Mouse (Mus musculus): ENCODE measurements at regions not wholly inside any gene's neighbourhood (a gene's known extent, or its start where the extent isn't known, plus 50 kb on each side); places are given as distances from the start of the nearest gene placed in this dataset.

GRCm38 (mm10) chr14:17478963-17479362 lies 181.1 kb upstream of the Thrb start:
- TF ChIP-seq EP300 (IDR thresholded peaks at IDR 0.05; ENCODE audit: insufficient read depth, low read depth, low read length) (no peak), CTCF (IDR thresholded peaks at IDR 0.05) (no peak), POLR2A (IDR thresholded peaks at IDR 0.05; ENCODE audit: insufficient read depth, low read depth, low read length) (no peak)

Data from heart, adult 2 months (tissue).